Mouse (Mus musculus) large intestine, adult 2 months (tissue): Measurements from ENCODE around the gene Map1lc3b. TPM values are rescaled to one million over a fixed set of nuclear protein-coding genes. Genes with fewer than 3 reads are reported as not detected.

Source experiments
- polyA plus RNA-seq: library from polyadenylated mRNA; depleted of rRNA; stranded (reverse); fragments of >200 nt; gene quantifications from 2 replicates; pipeline ENCODE4 v1.2.3, GENCODE M21; 2012; rRNA removed

Map1lc3b gene
- polyA plus RNA-seq, 1 experiment: 68.1 TPM

Other genes starting within 250 kb of the Map1lc3b start
- gene 1700018B08Rik, start 46.0 kb upstream of the Map1lc3b start, polyA plus RNA-seq: not detected in 2 replicates
- gene Fbxo31, start 11.6 kb upstream of the Map1lc3b start, polyA plus RNA-seq: 11.1 and 12.5 TPM in 2 replicates
- gene Zcchc14, start 62.5 kb downstream of the Map1lc3b start, polyA plus RNA-seq: 9.8 and 19.2 TPM in 2 replicates
- gene Jph3, start 139.3 kb downstream of the Map1lc3b start, polyA plus RNA-seq: 0.38 and 0.51 TPM in 2 replicates
- gene Klhdc4, start 239.2 kb downstream of the Map1lc3b start, polyA plus RNA-seq: 11.5 and 16.9 TPM in 2 replicates